Mouse (Mus musculus): ENCODE measurements around the gene Izumo1. TPM values are rescaled to one million over a fixed set of nuclear protein-coding genes. Genes with fewer than 3 reads are reported as not detected.
"Not testable (repeated sequence)": the region's sequence is repeated elsewhere in the genome, so short reads cannot be mapped to it uniquely, and the experiment has no call there.

Izumo1 gene
- polyA plus RNA-seq, 1 experiment from 2014 or later, result 0.27 TPM

DNA sequence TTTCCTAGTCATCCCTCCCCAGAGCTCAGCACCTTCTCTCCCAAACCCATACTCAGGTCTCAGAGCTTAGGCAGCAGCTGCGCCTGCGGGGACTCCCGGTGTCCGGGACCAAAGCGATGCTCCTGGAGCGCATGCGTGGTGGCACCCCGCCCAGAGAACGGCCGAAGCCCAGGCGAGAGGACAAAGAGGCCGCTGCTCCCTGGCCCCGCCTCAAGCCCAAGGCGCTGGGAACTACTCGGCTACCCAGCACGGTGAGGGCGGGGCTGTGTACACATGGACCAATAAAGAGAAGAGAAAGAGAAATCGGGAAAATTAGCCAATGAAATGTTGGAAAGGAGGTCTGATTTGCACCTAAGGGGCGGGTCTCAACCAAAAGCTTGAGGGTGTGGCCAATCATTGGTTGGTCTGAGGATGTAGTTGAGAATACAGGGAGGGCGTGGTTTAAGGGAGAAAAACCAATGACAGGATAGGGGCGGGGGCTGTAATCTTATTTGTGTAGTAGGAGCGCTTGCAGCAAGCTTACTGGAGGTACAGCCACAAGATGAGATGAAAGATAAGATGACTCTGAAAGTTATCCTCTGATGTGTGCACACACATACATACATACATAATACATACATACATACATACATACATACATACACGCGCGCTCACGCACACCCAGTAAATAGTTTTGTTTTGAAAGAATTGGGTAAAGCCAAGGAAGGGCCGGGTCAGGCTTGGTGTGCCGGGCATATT is 22.0 kb downstream of the Izumo1 start:
- no peaks in the 10 kb centered on the region for H3K27me3 ChIP-seq (replicated peaks; ENCODE audit: control insufficient read depth, insufficient read depth, low read length)
- H3K9me3 ChIP-seq (ENCODE audit: control insufficient read depth, low read length), result no peaks in the 10 kb centered on the region
- peak overlapping the region; percentile 31 for H3K4me3 ChIP-seq (ENCODE audit: low read depth, low read length)
- H3K4me1 ChIP-seq (replicated peaks; ENCODE audit: control insufficient read depth, insufficient read depth, low read length), result peaks cover 37% of the 10 kb centered on the region
- no peaks in the 10 kb centered on the region for H3K36me3 ChIP-seq (ENCODE audit: control insufficient read depth, insufficient read depth, low read length)
- ATAC-seq (replicated peaks; ENCODE audit: low FRiP score, low TSS enrichment, low read depth), result peak; percentile 93
- WGBS, result 2% methylated on average over 28 of the region's 28 CpGs
- peak; percentile 92 for DNase-seq (ENCODE audit: low spot score)
- peak overlapping the region; percentile 85 for H3K27ac ChIP-seq (ENCODE audit: low read depth)
- peak overlapping the region; percentile 79 for H3K4me2 ChIP-seq (ENCODE audit: low read length)
- peak overlapping the region; percentile 62 for H3K9ac ChIP-seq (ENCODE audit: low read length)

DNA sequence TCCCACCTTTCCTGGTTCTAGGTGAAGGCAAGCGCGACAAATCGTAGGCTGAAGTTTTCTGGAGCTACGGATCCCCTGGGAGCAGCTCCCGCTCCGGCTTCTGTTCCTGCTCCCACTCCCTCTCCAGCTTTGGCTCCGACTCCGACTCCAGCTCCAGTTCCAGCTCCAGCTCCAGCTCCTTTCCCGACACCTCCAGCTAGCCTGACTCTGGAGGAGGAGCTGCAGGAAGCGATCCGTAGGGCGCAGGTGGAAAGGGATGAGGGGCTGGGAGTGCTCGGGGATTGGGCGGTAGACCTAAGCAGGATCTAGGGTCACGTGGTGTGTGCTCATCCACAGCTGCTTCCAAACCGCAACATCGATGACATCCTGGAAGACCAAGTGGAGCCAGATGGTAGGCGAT is 22.6 kb downstream of the Izumo1 start:
- H3K4me1 ChIP-seq (replicated peaks; ENCODE audit: control insufficient read depth, insufficient read depth, low read length), result peaks cover 37% of the 10 kb centered on the region
- no peaks in the 10 kb centered on the region for H3K9me3 ChIP-seq (ENCODE audit: control insufficient read depth, low read length)
- H3K9ac ChIP-seq (ENCODE audit: low read length), result peak overlapping the region; percentile 27
- WGBS, result 10% methylated on average over 18 of the region's 18 CpGs
- ATAC-seq (replicated peaks; ENCODE audit: low FRiP score, low TSS enrichment, low read depth) (peak; percentile 45), DNase-seq (ENCODE audit: low spot score) (peak; percentile 78)
- H3K27me3 ChIP-seq (replicated peaks; ENCODE audit: control insufficient read depth, insufficient read depth, low read length), result no peaks in the 10 kb centered on the region
- peak overlapping the region; percentile 31 for H3K4me3 ChIP-seq (ENCODE audit: low read depth, low read length)
- peak overlapping the region; percentile 85 for H3K27ac ChIP-seq (ENCODE audit: low read depth)
- peak overlapping the region; percentile 79 for H3K4me2 ChIP-seq (ENCODE audit: low read length)
- H3K36me3 ChIP-seq (ENCODE audit: control insufficient read depth, insufficient read depth, low read length), result no peaks in the 10 kb centered on the region

GRCm38 (mm10) chr7:45644872-45645590 is 23.4 kb downstream of the Izumo1 start:
- no peaks in the 10 kb centered on the region for H3K36me3 ChIP-seq (ENCODE audit: control insufficient read depth, insufficient read depth, low read length)
- DNase-seq (ENCODE audit: low spot score), result no peak
- 67% methylated on average over 6 of the region's 6 CpGs for WGBS
- no peak overlapping the region for H3K4me3 ChIP-seq (ENCODE audit: low read depth, low read length)
- H3K27ac ChIP-seq (ENCODE audit: low read depth), result no peak overlapping the region; the same call in 1 of the 2 replicates
- no peak overlapping the region for H3K9ac ChIP-seq (ENCODE audit: low read length)
- H3K27me3 ChIP-seq (replicated peaks; ENCODE audit: control insufficient read depth, insufficient read depth, low read length), result no peaks in the 10 kb centered on the region
- ATAC-seq (replicated peaks; ENCODE audit: low FRiP score, low TSS enrichment, low read depth), result no peak
- no peaks in the 10 kb centered on the region for H3K9me3 ChIP-seq (ENCODE audit: control insufficient read depth, low read length)
- H3K4me2 ChIP-seq (ENCODE audit: low read length), result peak overlapping the region; percentile 79
- H3K4me1 ChIP-seq (replicated peaks; ENCODE audit: control insufficient read depth, insufficient read depth, low read length), result peaks cover 30% of the 10 kb centered on the region

DNA sequence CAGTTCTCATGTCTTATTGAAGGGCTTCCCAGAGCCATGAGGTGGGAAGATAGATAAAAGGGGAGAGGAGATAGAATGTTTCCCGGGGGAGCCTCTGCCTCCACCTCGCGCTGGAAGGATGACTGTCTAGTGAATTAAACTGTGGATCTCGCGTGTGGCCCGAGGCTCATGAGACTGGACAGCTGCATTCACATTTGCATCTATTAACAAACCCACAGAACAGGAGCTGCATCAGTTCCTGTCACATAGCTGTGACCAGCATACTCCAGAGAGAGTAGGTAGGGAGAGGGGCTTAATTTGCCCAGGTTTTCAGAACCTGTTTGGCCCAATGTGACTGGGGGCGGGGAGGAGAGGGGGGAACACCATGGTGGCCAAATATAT is 24.0 kb downstream of the Izumo1 start:
- no peak for ATAC-seq (replicated peaks; ENCODE audit: low FRiP score, low TSS enrichment, low read depth)
- no peak for DNase-seq (ENCODE audit: low spot score)
- H3K9ac ChIP-seq (ENCODE audit: low read length), result no peak overlapping the region
- no peak overlapping the region for H3K27ac ChIP-seq (ENCODE audit: low read depth)
- 85% methylated on average over 7 of the region's 7 CpGs for WGBS
- no peak overlapping the region for H3K4me2 ChIP-seq (ENCODE audit: low read length)
- H3K9me3 ChIP-seq (ENCODE audit: control insufficient read depth, low read length), result no peaks in the 10 kb centered on the region
- H3K36me3 ChIP-seq (ENCODE audit: control insufficient read depth, insufficient read depth, low read length), result no peaks in the 10 kb centered on the region
- no peaks in the 10 kb centered on the region for H3K27me3 ChIP-seq (replicated peaks; ENCODE audit: control insufficient read depth, insufficient read depth, low read length)
- peaks cover 29% of the 10 kb centered on the region for H3K4me1 ChIP-seq (replicated peaks; ENCODE audit: control insufficient read depth, insufficient read depth, low read length)
- H3K4me3 ChIP-seq (ENCODE audit: low read depth, low read length), result no peak overlapping the region

DNA sequence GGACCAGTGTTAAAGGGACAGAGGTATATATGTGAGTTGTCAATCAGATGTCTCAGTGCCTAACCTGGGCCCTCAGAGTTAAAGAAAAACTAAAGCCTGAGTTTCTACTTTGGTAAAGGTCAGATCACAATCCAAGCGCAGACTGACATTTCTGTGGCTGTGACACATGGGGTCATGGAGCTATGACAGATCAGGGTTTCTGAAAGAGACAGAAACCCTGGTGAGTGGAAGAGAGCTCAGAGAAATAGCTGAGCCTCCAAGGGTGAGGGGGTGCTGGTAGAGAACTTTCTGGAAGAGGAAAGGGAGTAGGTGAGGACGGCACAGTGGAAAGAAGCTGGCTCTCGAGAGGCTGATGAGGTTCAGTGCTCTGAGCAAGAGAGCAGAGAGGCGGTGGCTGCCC is 25.1 kb downstream of the Izumo1 start:
- Histone ChIP-seq H3K36me3 (ENCODE audit: control insufficient read depth, insufficient read depth, low read length) (no peaks in the 10 kb centered on the region), H3K27ac (ENCODE audit: low read depth) (no peak overlapping the region), H3K4me2 (ENCODE audit: low read length) (no peak overlapping the region), H3K27me3 (replicated peaks; ENCODE audit: control insufficient read depth, insufficient read depth, low read length) (no peaks in the 10 kb centered on the region), H3K9ac (ENCODE audit: low read length) (no peak overlapping the region; the same call in 1 of the 2 replicates), H3K4me1 (replicated peaks; ENCODE audit: control insufficient read depth, insufficient read depth, low read length) (peaks cover 19% of the 10 kb centered on the region), H3K9me3 (ENCODE audit: control insufficient read depth, low read length) (no peaks in the 10 kb centered on the region), H3K4me3 (ENCODE audit: low read depth, low read length) (no peak overlapping the region)
- ATAC-seq (replicated peaks; ENCODE audit: low FRiP score, low TSS enrichment, low read depth), result no peak
- WGBS, result 77% methylated on average over 4 of the region's 4 CpGs
- DNase-seq (ENCODE audit: low spot score), result no peak

GRCm38 (mm10) chr7:45649351-45649750 is 27.7 kb downstream of the Izumo1 start:
- 80% methylated on average over 8 of the region's 8 CpGs for WGBS
- no peak for ATAC-seq (replicated peaks; ENCODE audit: low FRiP score, low TSS enrichment, low read depth)
- H3K9ac ChIP-seq (ENCODE audit: low read length), result no peak overlapping the region
- DNase-seq (ENCODE audit: low spot score), result no peak
- H3K4me3 ChIP-seq (ENCODE audit: low read depth, low read length), result no peak overlapping the region
- no peaks in the 10 kb centered on the region for H3K36me3 ChIP-seq (ENCODE audit: control insufficient read depth, insufficient read depth, low read length)
- peaks cover 4% of the 10 kb centered on the region for H3K4me1 ChIP-seq (replicated peaks; ENCODE audit: control insufficient read depth, insufficient read depth, low read length)
- H3K9me3 ChIP-seq (ENCODE audit: control insufficient read depth, low read length), result no peaks in the 10 kb centered on the region
- H3K27ac ChIP-seq (ENCODE audit: low read depth), result no peak overlapping the region
- no peaks in the 10 kb centered on the region for H3K27me3 ChIP-seq (replicated peaks; ENCODE audit: control insufficient read depth, insufficient read depth, low read length)
- H3K4me2 ChIP-seq (ENCODE audit: low read length), result no peak overlapping the region

DNA sequence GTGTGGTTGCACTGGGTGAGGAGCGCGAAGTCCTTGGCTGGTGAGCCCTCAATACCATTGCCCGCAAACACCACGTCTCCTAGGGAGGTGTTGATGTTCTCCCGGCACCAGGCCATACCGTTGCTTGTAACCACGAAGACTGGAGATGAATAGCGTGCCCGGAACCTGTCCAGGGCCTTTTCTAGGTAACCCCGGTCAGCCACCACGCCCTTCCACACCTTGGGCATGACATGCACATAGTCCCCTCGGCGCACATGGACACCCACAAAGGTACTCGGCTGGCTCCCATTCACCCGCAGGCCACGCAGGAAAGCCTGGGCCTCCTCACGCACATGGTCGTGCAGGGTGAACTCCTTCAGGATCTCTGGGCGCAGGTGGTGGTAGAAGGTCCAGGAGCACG is 28.9 kb downstream of the Izumo1 start:
- not testable (repeated sequence) for H3K27me3 ChIP-seq (replicated peaks; ENCODE audit: control insufficient read depth, insufficient read depth, low read length); H3K4me1 ChIP-seq (replicated peaks; ENCODE audit: control insufficient read depth, insufficient read depth, low read length); ATAC-seq (replicated peaks; ENCODE audit: low FRiP score, low TSS enrichment, low read depth); H3K4me2 ChIP-seq (ENCODE audit: low read length); H3K9me3 ChIP-seq (ENCODE audit: control insufficient read depth, low read length); H3K27ac ChIP-seq (ENCODE audit: low read depth); H3K4me3 ChIP-seq (ENCODE audit: low read depth, low read length); H3K36me3 ChIP-seq (ENCODE audit: control insufficient read depth, insufficient read depth, low read length); H3K9ac ChIP-seq (ENCODE audit: low read length); DNase-seq (ENCODE audit: low spot score)
- 95% methylated on average over 19 of the region's 20 CpGs for WGBS

- ATAC-seq (replicated peaks; ENCODE audit: low FRiP score, low TSS enrichment, low read depth) (peak; percentile 65), DNase-seq (ENCODE audit: low spot score) (no peak)
- Histone ChIP-seq H3K36me3 (ENCODE audit: control insufficient read depth, insufficient read depth, low read length) (no peaks in the 10 kb centered on the region), H3K27me3 (replicated peaks; ENCODE audit: control insufficient read depth, insufficient read depth, low read length) (no peaks in the 10 kb centered on the region), H3K27ac (ENCODE audit: low read depth) (0 out of 2 replicates have a peak overlapping the region, but pooled peaks have one; percentile 11), H3K4me2 (ENCODE audit: low read length) (peak overlapping the region; percentile 30; the same call in 1 of the 2 replicates), H3K9ac (ENCODE audit: low read length) (no peak overlapping the region), H3K4me3 (ENCODE audit: low read depth, low read length) (no peak overlapping the region), H3K9me3 (ENCODE audit: control insufficient read depth, low read length) (no peaks in the 10 kb centered on the region), H3K4me1 (replicated peaks; ENCODE audit: control insufficient read depth, insufficient read depth, low read length) (peaks cover 3% of the 10 kb centered on the region)
- WGBS, result 36% methylated on average over 17 of the region's 17 CpGs
Observed at GRCm38 (mm10) chr7:45654424-45655047, 32.9 kb downstream of the Izumo1 start.
